Mouse (Mus musculus) lung, embryonic 15.5 days (tissue): Measurements from ENCODE around the gene Rab44. TPM values are rescaled to one million over a fixed set of nuclear protein-coding genes. Genes with fewer than 3 reads are reported as not detected.
"Not testable (repeated sequence)": the region's sequence is repeated elsewhere in the genome, so short reads cannot be mapped to it uniquely, and the experiment has no call there.

Source experiments
- ATAC-seq: fragments of 200-750 bp; cut with Nextera tagmentation; 2 replicates; pipeline ENCODE4 v1.8.0; 2017; ENCODE audit warnings: moderate number of reproducible peaks, borderline replicate concordance; ENCODE audit not compliant: low FRiP score, low TSS enrichment; ENCODE audit errors: extremely low read depth
- H3K27ac ChIP-seq: fragments of 300-500 bp; sonication (generic); 2 replicates; pipeline ENCODE4 v1.5.1; 2015; ENCODE audit warnings: moderate library complexity, mild to moderate bottlenecking, inconsistent platforms
- H3K27me3 ChIP-seq: fragments of 300-500 bp; sonication (generic); 2 replicates; pipeline ENCODE4 v1.6.1; 2015; ENCODE audit warnings: inconsistent platforms
- H3K36me3 ChIP-seq: fragments of 300-500 bp; sonication (generic); 2 replicates; pipeline ENCODE4 v1.6.1; 2015; ENCODE audit warnings: inconsistent platforms
- H3K4me1 ChIP-seq: fragments of 300-500 bp; sonication (generic); 2 replicates; pipeline ENCODE4 v1.6.1; 2015; ENCODE audit warnings: inconsistent platforms
- H3K4me2 ChIP-seq: fragments of 300-500 bp; sonication (generic); 2 replicates; pipeline ENCODE4 v1.6.1; 2015; ENCODE audit warnings: inconsistent platforms, mild to moderate bottlenecking, moderate library complexity
- H3K4me3 ChIP-seq: fragments of 300-500 bp; sonication (generic); 2 replicates; pipeline ENCODE4 v1.5.1; 2015; ENCODE audit warnings: mild to moderate bottlenecking, inconsistent platforms
- H3K9ac ChIP-seq: fragments of 300-500 bp; sonication (generic); 2 replicates; pipeline ENCODE4 v1.6.1; 2015; ENCODE audit warnings: inconsistent platforms
- H3K9me3 ChIP-seq: fragments of 300-500 bp; sonication (generic); 2 replicates; pipeline ENCODE4 v1.6.1; 2016; ENCODE audit warnings: inconsistent platforms
- WGBS: fragments of 180-500 bp; shearing (Covaris S2); methylation state at CpG from one replicate; pipeline ENCODE4 v1.1.7; 2015; 5-methylcytosine and 5-hydroxymethylcytosine counted together
- polyA plus RNA-seq: library from polyadenylated mRNA; unstranded; fragments of >200 nt; fragmentation: Nextera tagmentation; extraction: Ambion mirVana; gene quantifications from 2 replicates; pipeline ENCODE4 v1.2.1, GENCODE M21; 2015

Gene Rab44
- polyA plus RNA-seq: 0.52 and 1.4 TPM in 2 replicates

GRCm38 (mm10) chr17:29113591-29114352 lies at the start of gene Rab44:
Gene Rab44 (plus strand): TSS chr17:29114145.
- Histone ChIP-seq H3K4me2 (no peak within 1 kb of the TSS), H3K4me1 (no peaks in the 10 kb centered on the region), H3K4me3 (no peak within 1 kb of the TSS), H3K36me3 (no peaks in the 10 kb centered on the region), H3K9ac (no peak within 1 kb of the TSS), H3K27ac (no peak within 1 kb of the TSS), H3K27me3 (no peaks in the 10 kb centered on the region), H3K9me3 (no peaks in the 10 kb centered on the region)
- 82% methylated on average over 13 of the region's 13 CpGs for WGBS
- no peak for ATAC-seq

DNA sequence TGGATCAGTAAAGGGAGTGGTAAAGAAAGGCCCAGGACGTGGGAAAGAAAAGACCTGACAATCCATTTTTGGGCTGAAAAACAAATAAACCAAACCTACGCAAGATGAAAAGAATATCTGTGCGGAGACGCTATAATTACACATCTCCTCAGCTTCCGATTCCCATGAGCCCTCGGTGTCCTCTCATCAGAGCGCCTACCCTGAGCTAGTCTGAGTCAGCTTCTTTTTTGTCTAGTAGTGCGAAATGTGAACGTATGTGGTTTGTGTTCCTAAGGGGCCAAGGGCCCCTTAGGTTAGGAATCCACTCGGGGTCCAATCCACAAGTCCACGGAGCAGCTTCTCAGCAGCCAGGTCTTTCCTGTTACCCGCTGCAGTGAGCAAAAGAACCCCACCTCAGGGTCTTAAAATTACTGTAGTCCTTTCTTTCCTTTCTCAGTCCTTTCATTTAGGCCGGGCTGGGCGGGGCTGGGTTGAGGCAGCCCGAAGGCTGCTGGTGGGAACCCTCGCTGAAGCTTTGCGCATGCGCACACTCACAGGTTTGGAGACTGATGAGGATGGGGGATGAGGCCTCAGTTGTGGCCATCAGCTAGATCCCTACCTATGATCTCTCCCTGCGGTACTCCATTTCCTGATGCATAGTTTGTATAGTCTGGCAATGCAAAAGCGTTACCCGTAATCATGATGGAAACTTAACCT lies 48.6 kb upstream of the Rab44 start:
- Histone ChIP-seq H3K9ac (no peak overlapping the region), H3K4me2 (no peak overlapping the region), H3K4me1 (peaks cover 20% of the 10 kb centered on the region), H3K4me3 (no peak overlapping the region), H3K9me3 (no peaks in the 10 kb centered on the region), H3K27me3 (no peaks in the 10 kb centered on the region), H3K36me3 (no peaks in the 10 kb centered on the region), H3K27ac (no peak overlapping the region)
- no peak for ATAC-seq
- WGBS: 77% methylated on average over 21 of the region's 21 CpGs

DNA sequence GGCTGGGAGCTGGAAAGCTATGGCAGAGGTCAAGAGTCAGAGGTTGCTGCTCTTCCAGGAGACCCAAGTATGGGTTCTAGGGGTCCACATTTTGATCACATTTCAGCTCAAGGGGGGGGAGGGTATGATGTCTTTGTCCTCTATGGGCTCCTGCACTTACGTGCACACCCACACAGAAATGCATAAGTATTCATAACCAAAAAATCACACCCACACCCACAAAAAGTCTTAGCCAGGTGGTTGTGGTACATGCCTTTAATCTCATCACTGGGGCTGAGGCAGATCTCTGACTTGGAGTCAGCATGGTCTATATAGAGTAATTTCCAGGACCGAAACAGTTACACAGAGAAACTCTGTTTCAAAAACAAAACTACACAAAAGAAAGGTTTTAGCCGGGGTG lies 48.0 kb upstream of the Rab44 start:
- Histone ChIP-seq H3K9ac (no peak overlapping the region), H3K4me3 (no peak overlapping the region), H3K27me3 (no peaks in the 10 kb centered on the region), H3K9me3 (no peaks in the 10 kb centered on the region), H3K4me1 (peaks cover 20% of the 10 kb centered on the region), H3K27ac (no peak overlapping the region), H3K4me2 (no peak overlapping the region), H3K36me3 (no peaks in the 10 kb centered on the region)
- WGBS: 93% methylated on average over 3 of the region's 3 CpGs
- ATAC-seq: no peak

GRCm38 (mm10) chr17:29067416-29067815 lies 46.5 kb upstream of the Rab44 start:
- not testable (repeated sequence) for H3K27me3 ChIP-seq, ATAC-seq, H3K27ac ChIP-seq, H3K36me3 ChIP-seq, H3K9me3 ChIP-seq, H3K4me3 ChIP-seq, H3K9ac ChIP-seq, H3K4me2 ChIP-seq
- H3K4me1 ChIP-seq: peaks cover 15% of the 10 kb centered on the region
- 64% methylated on average over 3 of the region's 3 CpGs for WGBS

DNA sequence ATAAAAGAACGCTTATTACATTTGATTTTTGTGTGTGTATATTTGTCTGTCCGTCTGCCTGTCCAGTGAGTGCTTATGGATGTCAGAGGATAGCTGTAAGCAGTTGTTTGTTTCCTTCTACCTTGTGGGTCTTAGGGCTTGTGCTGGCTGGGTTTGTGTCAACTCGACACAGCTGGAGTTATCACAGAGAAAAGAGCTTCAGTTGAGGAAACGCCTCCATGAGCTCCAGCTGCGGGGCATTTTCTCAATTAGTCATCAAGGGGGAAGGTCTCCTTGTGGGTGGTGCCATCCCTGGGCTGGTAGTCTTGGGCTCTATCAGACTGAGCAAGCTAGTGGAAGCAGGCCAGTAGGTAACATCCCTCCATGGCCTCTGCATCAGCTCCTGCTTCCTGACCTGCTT lies 46.1 kb upstream of the Rab44 start:
- ATAC-seq: no peak
- no peak overlapping the region for H3K4me3 ChIP-seq
- H3K4me2 ChIP-seq: no peak overlapping the region
- 57% methylated on average over 5 of the region's 5 CpGs for WGBS
- no peak overlapping the region for H3K27ac ChIP-seq
- no peaks in the 10 kb centered on the region for H3K9me3 ChIP-seq
- no peak overlapping the region for H3K9ac ChIP-seq
- H3K4me1 ChIP-seq: peaks cover 15% of the 10 kb centered on the region
- no peaks in the 10 kb centered on the region for H3K27me3 ChIP-seq
- H3K36me3 ChIP-seq: no peaks in the 10 kb centered on the region

- ATAC-seq: no peak
- H3K36me3 ChIP-seq: no peaks in the 10 kb centered on the region
- H3K27me3 ChIP-seq: no peaks in the 10 kb centered on the region
- H3K4me1 ChIP-seq: peaks cover 19% of the 10 kb centered on the region; the same call in 1 of the 2 replicates
- H3K4me2 ChIP-seq: no peak overlapping the region
- no peaks in the 10 kb centered on the region for H3K9me3 ChIP-seq
- WGBS: 60% methylated on average over 10 of the region's 10 CpGs
- no peak overlapping the region for H3K9ac ChIP-seq
- no peak overlapping the region for H3K4me3 ChIP-seq
- no peak overlapping the region for H3K27ac ChIP-seq
Measured at GRCm38 (mm10) chr17:29069063-29069462, 44.9 kb upstream of the Rab44 start.

DNA sequence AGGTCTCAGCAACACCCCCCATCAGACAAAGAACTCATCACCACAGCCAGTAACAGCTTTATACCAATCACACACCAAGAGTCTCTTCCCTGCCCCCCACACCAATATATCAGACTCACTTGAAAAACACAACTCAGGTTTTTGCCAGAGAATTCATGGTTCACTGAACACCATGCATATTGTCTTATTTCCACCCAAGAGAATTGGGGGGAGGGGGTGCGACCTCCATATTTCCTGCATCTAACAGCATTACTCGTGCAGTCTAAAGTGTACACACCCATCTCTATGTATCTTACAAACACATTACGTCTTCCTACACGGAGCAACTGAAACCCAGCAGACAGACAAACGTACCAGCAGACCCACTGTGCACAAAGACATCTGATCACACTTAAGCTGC lies 42.1 kb upstream of the Rab44 start:
- no peaks in the 10 kb centered on the region for H3K27me3 ChIP-seq
- H3K4me1 ChIP-seq: peaks cover 19% of the 10 kb centered on the region; the same call in 1 of the 2 replicates
- 64% methylated on average over 5 of the region's 5 CpGs for WGBS

GRCm38 (mm10) chr17:29072701-29073307 lies 41.1 kb upstream of the Rab44 start:
- Histone ChIP-seq H3K4me1 (peaks cover 20% of the 10 kb centered on the region), H3K4me3 (no peak overlapping the region), H3K27ac (no peak overlapping the region), H3K27me3 (no peaks in the 10 kb centered on the region), H3K9ac (no peak overlapping the region), H3K4me2 (no peak overlapping the region), H3K36me3 (no peaks in the 10 kb centered on the region), H3K9me3 (no peaks in the 10 kb centered on the region)
- no peak for ATAC-seq
- 21% methylated on average over 11 of the region's 11 CpGs for WGBS

More for the DNA sequence above, 42.1 kb upstream of the Rab44 start:
- ATAC-seq: no peak
- Histone ChIP-seq H3K27ac (no peak overlapping the region), H3K4me2 (no peak overlapping the region), H3K36me3 (no peaks in the 10 kb centered on the region), H3K4me3 (no peak overlapping the region), H3K9me3 (no peaks in the 10 kb centered on the region), H3K9ac (no peak overlapping the region)

GRCm38 (mm10) chr17:29073313-29073712 lies 40.6 kb upstream of the Rab44 start:
- no peaks in the 10 kb centered on the region for H3K36me3 ChIP-seq
- H3K9me3 ChIP-seq: no peaks in the 10 kb centered on the region
- H3K4me2 ChIP-seq: no peak overlapping the region
- H3K4me3 ChIP-seq: no peak overlapping the region
- peaks cover 25% of the 10 kb centered on the region for H3K4me1 ChIP-seq
- 44% methylated on average over 5 of the region's 5 CpGs for WGBS
- no peak overlapping the region for H3K9ac ChIP-seq
- H3K27me3 ChIP-seq: no peaks in the 10 kb centered on the region
- no peak for ATAC-seq
- no peak overlapping the region for H3K27ac ChIP-seq

- no peaks in the 10 kb centered on the region for H3K36me3 ChIP-seq
- H3K4me2 ChIP-seq: no peak overlapping the region
- H3K4me1 ChIP-seq: peaks cover 31% of the 10 kb centered on the region
- no peaks in the 10 kb centered on the region for H3K9me3 ChIP-seq
- no peaks in the 10 kb centered on the region for H3K27me3 ChIP-seq
- no peak overlapping the region for H3K4me3 ChIP-seq
- H3K27ac ChIP-seq: no peak overlapping the region
- no peak overlapping the region for H3K9ac ChIP-seq
- WGBS: 63% methylated on average over 13 of the region's 13 CpGs
- no peak for ATAC-seq
Measured at GRCm38 (mm10) chr17:29074085-29074484, 39.9 kb upstream of the Rab44 start.

GRCm38 (mm10) chr17:29076235-29076634 lies 37.7 kb upstream of the Rab44 start:
- Histone ChIP-seq H3K36me3 (no peaks in the 10 kb centered on the region), H3K27me3 (peaks cover 13% of the 10 kb centered on the region), H3K4me1 (peaks cover 27% of the 10 kb centered on the region), H3K4me2 (no peak overlapping the region), H3K27ac (no peak overlapping the region), H3K9me3 (no peaks in the 10 kb centered on the region), H3K9ac (no peak overlapping the region), H3K4me3 (no peak overlapping the region)
- 85% methylated on average over 8 of the region's 8 CpGs for whole genome bisulfite sequencing
- no peak for ATAC-seq
